Mouse (Mus musculus) kidney, adult 9 months (tissue): ENCODE results near the gene Txn1.

Source experiments
- DNase-seq: peaks from one replicate; pipeline ENCODE4 v3.0.0; 2022

The Txn1 gene

DNA sequence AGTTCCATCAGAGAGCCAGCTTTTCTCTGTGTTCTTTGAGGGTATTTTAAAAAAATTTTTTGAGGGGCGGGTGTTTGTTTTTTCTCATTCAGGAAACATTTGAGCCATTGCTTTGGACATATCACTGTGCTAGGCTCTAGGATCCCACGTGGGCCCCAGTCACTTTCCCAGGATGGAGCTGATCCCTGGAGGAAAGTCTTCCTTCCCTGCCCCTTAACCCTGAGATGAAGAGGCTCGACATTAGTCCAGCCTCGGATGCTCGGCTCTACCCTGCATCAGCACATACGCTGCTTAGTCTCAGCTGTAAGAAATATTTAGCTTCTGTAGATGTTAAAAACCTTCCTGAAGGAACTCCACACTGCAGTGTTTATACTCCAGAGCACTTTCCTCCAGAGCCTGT, 60.3 kb downstream of the Txn1 start:
- DNase-seq = no peak

GRCm38 (mm10) chr4:57895140-57895539, 61.1 kb downstream of the Txn1 start:
- DNase-seq = no peak
